Comparison of ENCODE assay signal across 8 mouse cellular contexts in genomic region chr7:27259771-27260170, GRCm38 (mm10). TPM values are rescaled to one million over a fixed set of nuclear protein-coding genes. Genes with fewer than 3 reads are reported as not detected.
DNase-seq lines count a peak whose midpoint lies in the region; ATAC-seq and TF ChIP-seq lines count a peak whose summit lies in the region.

No protein-coding gene starts in this region.

- H3K4me3 ChIP-seq in layer of hippocampus, adult 2 months, result peak overlapping the region; percentile 89
- peak overlapping the region; percentile 74 for H3K4me3 ChIP-seq in forebrain, embryonic 14.5 days (ENCODE audit: low read depth, low read length)

- DNase-seq in layer of hippocampus, adult 2 months (ENCODE audit: low spot score in 2 of 2), result no peak
- DNase-seq in layer of hippocampus, adult 8-10 months (ENCODE audit: low spot score in 2 of 2), result no peak
- peak; percentile 28 for DNase-seq in T-cell, adult 2 months (ENCODE audit: low spot score)
- peak; percentile 42 for DNase-seq in forebrain, embryonic 14.5 days (ENCODE audit: low spot score)
- DNase-seq in lung, postnatal 10 days, result peak; percentile 21
- DNase-seq in thymus, postnatal 36 days, result no peak
- no peak for DNase-seq in embryo, embryonic 10.5 days (ENCODE audit: low spot score)
- DNase-seq in spleen, postnatal 14 days (ENCODE audit: low spot score in 2 of 2), result no peak

- 28% methylated on average over 5 of the region's 5 CpGs for WGBS in forebrain, embryonic 14.5 days

- no peak for ATAC-seq in forebrain, embryonic 14.5 days

- peaks cover 33% of the 10 kb centered on the region for H3K36me3 ChIP-seq in forebrain, embryonic 14.5 days (ENCODE audit: control insufficient read depth, insufficient read depth, low read length)

- no peaks in the 10 kb centered on the region for H3K9me3 ChIP-seq in forebrain, embryonic 14.5 days (replicated peaks; ENCODE audit: control insufficient read depth, low read length)

- TF ChIP-seq CTCF in layer of hippocampus, adult 2 months (conservative IDR thresholded peaks at IDR 0.05), result no peak

- H3K27me3 ChIP-seq in forebrain, embryonic 14.5 days (replicated peaks; ENCODE audit: control insufficient read depth, insufficient read depth, low read length), result no peaks in the 10 kb centered on the region

- peak overlapping the region; percentile 91 for H3K9ac ChIP-seq in forebrain, embryonic 14.5 days (ENCODE audit: low read length)

- H3K4me1 ChIP-seq in forebrain, embryonic 14.5 days (ENCODE audit: control insufficient read depth, insufficient read depth, low read length), result peaks cover 27% of the 10 kb centered on the region

- H3K27ac ChIP-seq in layer of hippocampus, adult 2 months, result peak overlapping the region; percentile 95
- peak overlapping the region; percentile 87 for H3K27ac ChIP-seq in forebrain, embryonic 14.5 days (ENCODE audit: low read depth, low read length)

- peak overlapping the region; percentile 88 for H3K4me2 ChIP-seq in forebrain, embryonic 14.5 days (ENCODE audit: low read length)

RNA-seq across cellular contexts. Expression of gene Numbl, which starts 1.5 kb away (rescaled TPM):
- 100 to 1,000 TPM; 135 to 148 TPM for total RNA-seq in layer of hippocampus, adult 2 months (2021)
- 100 to 1,000 TPM; 110 to 133 (median 125) TPM for total RNA-seq in layer of hippocampus, adult 8-10 months (2022)
- polyA plus RNA-seq in forebrain, embryonic 14.5 days (2014; fragmentation: Nextera tagmentation; extraction: Ambion mirVana), result 22.9 and 28.6 TPM in 2 replicates

RNA-seq across cellular contexts. Expression of gene Coq8b, which starts 26.9 kb away (rescaled TPM):
- 10 to 100 TPM; 36.1 to 37.9 TPM for total RNA-seq in layer of hippocampus, adult 2 months (2021)
- total RNA-seq in layer of hippocampus, adult 8-10 months (2022), result 10 to 100 TPM; 38.9 to 48.4 (median 42.6) TPM
- 21.1 and 22.9 TPM in 2 replicates for polyA plus RNA-seq in forebrain, embryonic 14.5 days (2014; fragmentation: Nextera tagmentation; extraction: Ambion mirVana)

RNA-seq across cellular contexts. Expression of gene Itpkc, which starts 31.3 kb away (rescaled TPM):
- 1 to 10 TPM; 8.5 to 9.1 TPM for total RNA-seq in layer of hippocampus, adult 2 months (2021)
- total RNA-seq in layer of hippocampus, adult 8-10 months (2022), result 10 to 100 TPM; 10.6 to 13.5 (median 12.4) TPM
- polyA plus RNA-seq in forebrain, embryonic 14.5 days (2014; fragmentation: Nextera tagmentation; extraction: Ambion mirVana), result 4.4 and 6.5 TPM in 2 replicates

Comparison
In these comparisons a context has a peak if more than half of its experiments do, and no peak if none do; other contexts are left out.
1. DNase-seq: peak in T-cell, adult 2 months (single experiment), forebrain, embryonic 14.5 days (single experiment) and lung, postnatal 10 days (single experiment); none in layer of hippocampus, adult 2 months (0 of 2), layer of hippocampus, adult 8-10 months (0 of 2), thymus, postnatal 36 days (0 of 2), embryo, embryonic 10.5 days (single experiment) and spleen, postnatal 14 days (0 of 2).